Mouse (Mus musculus) B cell, adult 2 months (primary cell): ENCODE results near the gene Ttc7.
"Not testable (repeated sequence)": the region's sequence is repeated elsewhere in the genome, so short reads cannot be mapped to it uniquely, and the experiment has no call there.

Experiments used
- DNase-seq, 2 experiments: peaks; one replicate each; pipeline ENCODE4 v3.0.0; 2022

Gene Ttc7

DNA sequence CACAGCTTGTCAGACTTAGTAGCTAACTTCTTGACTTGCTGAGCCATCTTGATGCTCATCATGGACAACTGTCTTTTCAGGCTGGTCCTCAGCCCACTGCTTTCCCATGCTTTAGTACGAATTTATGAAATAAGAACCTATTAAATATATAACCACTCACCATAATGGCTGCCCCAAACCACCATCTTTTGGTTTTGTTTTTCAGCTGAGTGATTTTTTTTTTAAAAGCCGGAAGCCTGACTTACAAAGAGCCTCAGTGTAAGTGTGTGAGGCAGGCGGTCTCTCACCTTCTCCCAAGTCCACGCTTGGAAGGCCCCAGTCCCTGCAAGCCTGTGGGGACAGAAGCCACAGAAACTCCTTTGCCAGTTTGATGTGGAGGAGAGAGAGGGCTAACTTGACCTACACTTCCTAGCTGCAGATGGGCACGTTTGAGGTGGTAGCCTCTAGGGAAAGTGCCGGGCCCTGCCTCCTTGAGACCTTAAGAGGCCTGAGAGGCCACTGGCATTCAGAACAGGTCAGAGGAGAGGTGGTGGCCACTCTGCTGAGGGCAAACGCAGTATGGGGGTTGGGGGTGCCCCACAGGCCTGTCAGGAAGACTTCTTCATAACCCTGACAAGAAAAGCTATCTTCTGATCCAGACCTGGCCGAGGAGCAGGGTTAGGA is 3.9 kb downstream of the Ttc7 start:
- peak in 1 of 2 experiments; percentile 22 for DNase-seq

- DNase-seq = no peak
These were observed 4.6 kb downstream of the Ttc7 start for GRCm38 (mm10) chr17:87287197-87287777.

- DNase-seq = no peak
These were observed 5.4 kb downstream of the Ttc7 start for GRCm38 (mm10) chr17:87288131-87288530.

- no peak for DNase-seq
These were observed 6.7 kb downstream of the Ttc7 start for GRCm38 (mm10) chr17:87289367-87289766.

DNA sequence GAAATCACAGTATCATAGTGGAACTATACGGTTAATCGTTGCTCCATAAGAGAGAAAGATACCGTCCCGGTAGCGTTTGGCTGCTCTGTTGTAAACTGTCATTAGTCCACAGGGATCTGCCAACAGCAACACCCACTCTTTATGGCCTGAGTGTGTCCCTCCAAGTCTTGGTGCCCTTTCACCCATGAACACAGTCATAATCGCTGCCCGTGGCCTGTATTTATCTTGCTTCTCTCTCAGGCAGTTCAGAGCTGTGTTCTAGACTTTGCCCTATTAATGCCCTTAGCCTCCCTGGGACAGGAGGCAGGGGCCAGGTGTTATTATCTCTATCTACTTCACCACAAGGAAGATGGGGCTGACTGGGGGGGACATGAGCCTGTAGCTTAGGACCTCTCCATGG is 8.4 kb downstream of the Ttc7 start:
- no peak for DNase-seq

DNA sequence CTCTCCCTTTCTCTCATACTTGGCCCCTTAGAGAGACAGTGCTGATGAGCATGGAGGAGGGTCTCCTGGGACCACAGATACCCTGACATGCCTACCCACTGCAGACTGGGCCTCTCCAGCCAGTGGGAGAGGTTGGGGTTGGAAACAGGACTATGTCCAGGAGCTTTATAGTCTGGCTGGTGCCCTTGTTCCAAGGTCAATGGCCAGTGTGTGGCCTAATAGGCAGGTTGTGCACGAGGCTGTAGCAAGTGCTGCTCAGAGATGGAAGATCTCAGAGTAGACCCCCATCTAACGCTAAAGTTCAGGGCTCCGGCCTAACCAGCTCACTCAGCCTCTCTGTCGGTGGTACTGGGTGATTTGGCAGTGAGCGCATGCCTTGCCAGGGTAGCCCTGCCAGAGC is 9.1 kb downstream of the Ttc7 start:
- DNase-seq = no peak

DNA sequence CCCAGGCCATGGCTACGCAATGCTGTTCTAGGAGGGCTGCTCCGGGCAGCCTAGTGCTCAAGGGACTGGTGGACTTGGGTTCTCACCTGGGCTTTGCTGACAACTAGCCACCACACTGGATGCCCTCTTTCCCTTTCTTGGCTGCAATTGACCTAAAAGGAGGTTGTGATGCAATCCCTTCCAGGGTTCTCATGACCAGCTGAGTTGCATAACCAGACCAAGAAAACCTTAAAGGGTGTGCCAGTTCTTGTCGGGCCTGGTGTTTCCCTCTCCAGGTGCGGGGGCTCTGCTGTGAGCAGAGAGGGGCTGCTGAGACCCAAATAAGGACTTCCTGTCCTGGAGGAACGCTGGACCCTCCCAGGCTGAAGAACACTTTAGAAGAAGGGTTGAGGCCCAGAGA is 10.4 kb downstream of the Ttc7 start:
- DNase-seq = no peak

GRCm38 (mm10) chr17:87295738-87296137 is 13.1 kb downstream of the Ttc7 start:
- DNase-seq = no peak

DNA sequence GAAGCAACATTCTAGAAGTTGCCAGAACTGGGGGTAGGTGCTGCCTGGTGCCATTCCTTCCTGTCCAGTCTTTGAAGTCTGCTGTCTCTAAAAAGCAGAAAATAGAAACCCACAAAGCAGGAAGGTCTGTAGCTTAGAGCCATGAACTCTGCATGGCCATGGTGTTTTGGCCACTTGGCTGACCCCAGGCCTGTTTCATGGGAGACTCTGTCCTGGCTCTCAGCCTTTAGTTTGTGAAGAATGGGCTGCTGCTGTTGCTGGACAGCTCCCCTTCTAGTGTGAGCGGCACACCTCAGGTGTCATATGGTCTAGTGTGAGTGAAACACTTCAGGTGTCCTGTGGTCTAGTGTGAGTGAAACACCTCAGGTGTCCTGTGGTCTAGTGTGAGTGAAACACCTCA is 14.0 kb downstream of the Ttc7 start:
- DNase-seq = not testable (repeated sequence)

DNA sequence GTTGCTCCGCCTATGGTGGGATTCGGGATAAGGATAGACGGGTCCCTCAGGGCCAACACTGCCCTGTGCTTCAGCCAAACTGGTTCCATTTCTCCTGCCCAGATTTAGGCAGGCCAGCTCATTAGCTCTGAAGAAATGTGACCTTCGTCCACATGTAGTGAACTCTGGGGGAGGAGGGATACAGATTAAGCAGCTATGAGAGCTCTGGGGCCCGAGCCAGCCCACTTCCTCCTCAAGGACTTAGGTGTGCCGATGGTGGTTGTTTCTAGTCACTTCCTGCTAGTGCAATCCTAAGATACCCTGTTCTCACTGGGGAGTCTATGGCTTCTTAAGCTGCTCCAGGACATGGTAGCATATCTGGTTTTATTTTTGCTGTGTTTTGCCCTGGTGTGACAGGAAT is 16.3 kb downstream of the Ttc7 start:
- peak; percentile 52 to 64 for DNase-seq

GRCm38 (mm10) chr17:87300340-87300739 is 17.7 kb downstream of the Ttc7 start:
- peak; percentile 30 to 44 for DNase-seq

- peak; percentile 68 to 73 for DNase-seq
These were observed 18.9 kb downstream of the Ttc7 start for GRCm38 (mm10) chr17:87301607-87302006.

GRCm38 (mm10) chr17:87302014-87302794 is 19.5 kb downstream of the Ttc7 start:
- DNase-seq = peak; percentile 46 to 50

DNA sequence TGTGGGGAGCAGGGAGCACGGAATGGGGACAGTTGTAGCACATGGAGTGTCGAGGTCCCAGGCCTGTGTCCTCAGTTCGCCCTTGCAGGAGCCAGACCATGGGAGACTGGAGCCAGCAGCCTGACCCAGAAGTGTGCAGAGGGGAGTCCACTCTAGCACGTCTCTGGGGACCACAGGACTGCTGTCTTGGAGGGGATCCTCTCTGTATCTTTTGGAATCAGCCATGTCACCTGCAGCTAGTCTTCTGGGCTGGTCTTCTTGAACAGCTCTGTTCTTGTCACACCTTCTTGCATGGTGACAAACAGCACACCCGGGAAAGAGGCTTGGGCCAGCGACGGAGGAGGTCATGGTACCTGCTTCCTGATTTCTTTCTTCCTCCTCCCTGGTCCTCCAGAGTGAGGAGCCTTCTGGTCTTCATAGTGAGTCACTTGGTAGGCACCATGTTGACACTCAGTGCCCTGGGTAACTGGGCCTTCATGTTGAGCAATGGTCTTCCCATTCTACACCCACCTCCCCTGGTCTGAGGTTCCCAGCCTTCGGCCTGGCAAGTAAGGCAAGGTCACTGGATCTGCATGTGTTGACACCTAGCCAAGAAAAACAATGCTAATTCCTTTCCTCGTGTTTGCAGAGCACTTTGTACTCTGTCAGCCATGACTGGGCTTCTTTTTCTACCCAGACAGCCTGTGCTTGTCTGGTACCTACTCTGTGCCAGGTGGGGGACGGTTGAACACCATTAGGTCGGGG is 21.6 kb downstream of the Ttc7 start:
- DNase-seq = no peak

GRCm38 (mm10) chr17:87305065-87305464 is 22.4 kb downstream of the Ttc7 start:
- no peak for DNase-seq

DNA sequence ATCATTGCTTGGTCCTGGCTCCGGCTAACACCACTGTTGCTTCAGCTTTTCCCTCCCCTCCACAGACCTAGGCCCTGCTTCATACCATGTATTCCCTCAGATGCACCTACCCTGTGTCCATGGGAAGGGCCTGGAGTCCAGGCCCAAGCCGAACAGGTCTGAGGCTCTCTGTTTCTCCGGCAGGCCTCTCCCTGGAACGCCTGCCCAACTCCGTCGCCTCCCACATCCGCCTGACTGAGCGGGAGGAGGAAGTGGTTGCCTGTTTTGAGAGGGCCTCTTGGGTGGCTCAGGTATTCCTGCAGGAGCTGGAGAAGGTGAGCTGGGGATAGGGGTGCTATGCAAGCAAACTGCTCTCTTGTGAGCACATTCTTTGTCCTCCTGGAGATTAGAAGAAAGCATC is 24.1 kb downstream of the Ttc7 start:
- no peak for DNase-seq

- no peak for DNase-seq
These were observed 26.5 kb downstream of the Ttc7 start for GRCm38 (mm10) chr17:87309073-87309788.

DNA sequence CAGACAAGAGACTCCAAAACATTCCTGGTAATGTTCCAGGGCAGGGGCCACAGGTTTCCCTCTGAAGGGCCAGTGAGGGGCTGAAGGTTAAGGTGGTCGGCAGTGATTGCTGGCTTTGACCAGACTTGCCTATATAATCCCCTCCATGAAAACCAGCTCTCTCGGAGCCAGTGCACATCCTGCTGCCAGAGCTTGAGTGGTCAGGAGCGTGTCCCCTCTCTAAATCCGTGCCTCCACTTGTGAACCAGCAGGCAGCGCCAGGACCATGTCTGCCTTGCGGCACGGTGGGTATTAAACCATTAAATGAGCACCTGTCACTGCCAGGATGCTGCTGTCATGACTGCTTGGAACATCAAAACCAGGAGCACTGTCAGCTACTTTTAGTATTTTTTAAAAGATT is 27.8 kb downstream of the Ttc7 start:
- no peak for DNase-seq

GRCm38 (mm10) chr17:87312351-87312750 is 29.7 kb downstream of the Ttc7 start:
- no peak for DNase-seq

DNA sequence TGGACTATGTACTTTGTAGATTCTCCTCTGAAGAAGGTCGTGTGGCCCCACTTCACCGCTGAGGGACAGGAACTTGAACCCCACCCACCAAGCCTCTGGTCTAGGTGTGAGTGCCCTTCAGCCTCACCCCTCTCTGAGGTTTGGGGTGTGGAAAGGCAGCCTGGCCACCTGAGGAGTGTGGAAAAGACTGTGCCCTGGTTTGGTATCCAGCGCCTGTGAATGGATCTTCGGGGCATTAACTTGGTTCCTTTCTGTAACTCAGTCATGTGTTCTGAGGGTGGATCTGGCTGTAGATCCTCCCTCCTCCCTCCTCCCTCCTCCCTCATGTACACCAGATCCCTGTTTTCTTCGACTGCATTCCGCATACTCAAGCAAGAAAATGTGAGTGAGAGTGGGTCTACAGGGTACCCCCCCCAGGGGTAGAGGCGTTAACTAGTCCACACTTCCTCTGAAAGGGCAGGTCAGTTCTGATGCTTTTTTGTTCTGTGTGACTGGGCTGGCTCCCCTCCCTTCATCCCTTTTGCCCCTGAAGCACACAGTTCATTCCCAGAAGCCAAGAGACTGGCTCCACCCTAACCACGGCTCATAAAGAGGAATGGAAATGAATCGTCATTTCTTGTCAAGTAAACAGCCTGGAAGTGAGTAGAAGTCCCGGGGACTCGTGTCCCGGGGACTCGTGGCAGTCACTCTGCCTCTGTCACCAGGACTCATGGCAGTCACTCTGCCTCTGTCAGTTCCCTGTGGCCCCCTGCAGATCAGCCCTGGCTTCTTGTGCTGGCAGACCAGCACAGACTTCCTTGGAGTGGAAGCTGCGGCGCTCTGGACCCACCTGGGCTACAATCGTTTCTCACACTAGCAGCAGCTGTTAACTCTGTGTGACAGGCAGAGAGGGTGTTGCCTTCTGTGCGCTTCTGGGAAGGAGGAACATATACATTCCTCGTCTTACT is 30.5 kb downstream of the Ttc7 start:
- no peak for DNase-seq

DNA sequence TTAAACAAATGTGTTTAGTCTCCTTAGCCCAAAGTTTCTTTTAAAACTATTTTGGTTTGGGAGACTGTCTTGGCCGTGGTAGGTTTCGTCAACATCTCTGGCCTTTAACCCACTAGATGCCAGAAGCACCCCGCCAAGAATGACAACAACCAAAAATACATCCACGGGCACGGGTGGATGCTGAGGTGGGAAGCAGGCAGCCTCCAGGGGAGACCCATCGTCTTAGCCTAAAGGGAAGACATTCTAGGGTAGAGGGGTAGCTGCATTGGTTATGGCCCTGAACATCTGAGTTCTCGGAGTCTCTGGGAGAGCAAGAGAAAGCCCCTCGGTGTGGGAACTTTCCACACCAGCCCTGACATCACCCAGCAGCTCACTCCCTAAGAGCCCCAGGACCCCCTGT is 31.4 kb downstream of the Ttc7 start:
- no peak for DNase-seq

DNA sequence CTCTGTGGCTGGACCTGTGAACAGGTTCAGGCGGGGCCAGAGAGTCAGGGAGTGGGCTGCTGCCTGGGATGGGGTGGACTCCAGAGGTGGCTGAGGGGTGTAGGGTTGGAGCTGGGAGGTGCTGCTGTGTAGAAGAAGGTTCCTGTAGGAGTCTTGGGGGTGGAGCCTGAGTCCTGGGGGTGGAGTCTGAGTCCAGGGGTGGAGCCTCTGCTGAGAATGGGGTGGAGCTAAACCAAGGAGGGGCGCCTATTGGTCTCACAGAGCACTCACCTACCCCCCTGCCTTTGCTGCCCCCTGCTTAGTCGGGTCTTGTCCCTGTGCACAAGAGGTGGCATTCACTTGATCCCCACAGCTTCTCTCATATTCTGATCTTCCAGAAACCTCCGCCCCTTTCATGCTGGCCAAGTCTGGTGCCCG is 31.9 kb downstream of the Ttc7 start:
- DNase-seq = peak; percentile 73 to 78
